Mouse (Mus musculus): ENCODE results near the gene Mau2.
"Not testable (repeated sequence)": the region's sequence is repeated elsewhere in the genome, so short reads cannot be mapped to it uniquely, and the experiment has no call there.

The Mau2 gene
- long read RNA-seq, experiment 1, full-length matches to known transcripts, result 9 of 26 reads
- long read RNA-seq, experiment 1, partial matches to known transcripts, result 3 of 26 reads
- long read RNA-seq, experiment 1, other reads (novel, unspliced or antisense), result 14 of 26 reads
- long read RNA-seq, experiment 2, full-length matches to known transcripts, result 8 of 33 reads
- long read RNA-seq, experiment 2, partial matches to known transcripts, result 7 of 33 reads
- long read RNA-seq, experiment 2, other reads (novel, unspliced or antisense), result 18 of 33 reads

DNA sequence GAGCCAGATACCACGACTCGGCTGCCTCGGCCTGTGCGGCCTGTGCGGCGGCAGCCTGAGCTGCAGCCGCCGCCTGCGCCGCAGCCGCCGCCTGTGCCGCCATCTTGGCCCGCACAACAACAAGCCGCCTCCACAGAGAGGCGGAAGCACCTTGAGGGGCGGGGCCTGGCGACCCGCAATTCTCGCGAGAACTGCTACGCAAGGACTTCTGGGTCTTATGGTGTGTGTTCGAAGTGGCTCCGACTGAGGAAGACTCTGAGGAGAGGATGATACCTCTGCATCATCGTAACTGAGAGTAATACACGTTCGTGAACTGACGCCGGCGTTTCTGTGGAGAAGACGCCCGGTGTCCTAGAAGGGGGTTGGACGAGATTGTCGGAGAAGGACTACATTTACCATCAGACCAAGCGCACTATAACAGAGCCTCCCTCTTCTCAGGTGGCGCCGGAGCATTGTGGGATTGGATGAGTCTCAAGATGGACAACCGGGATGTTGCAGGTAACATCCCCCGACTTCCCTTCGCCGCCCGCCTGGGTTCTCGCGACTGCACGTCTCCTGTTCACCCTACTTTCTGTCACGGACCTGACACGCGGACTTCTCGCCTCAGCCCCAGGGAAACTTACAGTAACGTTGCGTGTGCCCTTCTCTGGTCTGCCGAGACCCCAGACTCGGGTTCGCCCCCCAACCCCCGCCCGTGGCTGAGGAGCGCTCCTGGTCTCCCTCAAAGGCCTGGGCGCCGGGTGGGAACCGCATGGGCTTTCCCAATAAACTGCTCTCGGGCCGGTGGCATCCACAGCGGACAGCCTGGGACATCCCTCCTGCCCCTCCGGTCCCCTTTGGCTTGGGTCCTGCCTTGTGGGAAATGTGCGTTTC lies at the start of gene Mau2, which contains the start of gene Sugp1:
TSS of gene Mau2 (minus strand) at position 152 of the 873 bp plus-strand sequence.
TSS of gene Sugp1 (plus strand) at position 231 of the 873 bp plus-strand sequence.
- intact Hi-C loops (cut with DNase I), result no loop called here

DNA sequence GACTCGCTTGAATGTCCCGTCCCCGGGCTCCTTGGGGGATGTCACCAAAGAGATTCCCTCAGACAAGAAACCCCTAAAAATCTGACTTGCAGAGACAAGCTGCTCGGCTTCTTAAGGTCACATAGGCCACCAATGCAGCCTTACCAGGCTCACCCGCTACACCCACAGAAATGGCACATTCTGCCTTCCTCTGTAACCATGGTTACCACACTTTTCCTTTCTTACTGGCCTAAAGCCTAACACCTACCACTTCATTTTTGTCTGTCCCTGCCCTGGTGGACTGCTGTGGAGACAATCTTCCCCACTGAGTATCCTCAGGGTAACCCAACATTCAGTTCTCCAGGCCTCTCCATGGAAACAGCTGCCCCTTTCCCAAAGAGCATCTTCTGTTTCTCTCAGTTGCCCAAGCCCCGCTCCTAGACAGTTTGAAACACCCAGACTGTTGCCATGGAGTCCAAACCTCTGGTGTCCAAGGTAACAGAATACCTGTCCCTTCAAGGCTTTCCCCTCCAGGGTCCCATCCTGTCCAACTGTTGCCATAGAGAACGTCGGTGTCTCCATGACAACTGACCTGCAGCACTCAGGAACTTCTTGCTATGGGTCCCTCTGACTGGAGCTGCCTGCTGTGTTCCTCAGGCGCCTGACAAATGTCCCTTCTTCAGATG lies 46.9 kb upstream of the Mau2 start:
- intact Hi-C loops (cut with DNase I), result no loop called here

DNA sequence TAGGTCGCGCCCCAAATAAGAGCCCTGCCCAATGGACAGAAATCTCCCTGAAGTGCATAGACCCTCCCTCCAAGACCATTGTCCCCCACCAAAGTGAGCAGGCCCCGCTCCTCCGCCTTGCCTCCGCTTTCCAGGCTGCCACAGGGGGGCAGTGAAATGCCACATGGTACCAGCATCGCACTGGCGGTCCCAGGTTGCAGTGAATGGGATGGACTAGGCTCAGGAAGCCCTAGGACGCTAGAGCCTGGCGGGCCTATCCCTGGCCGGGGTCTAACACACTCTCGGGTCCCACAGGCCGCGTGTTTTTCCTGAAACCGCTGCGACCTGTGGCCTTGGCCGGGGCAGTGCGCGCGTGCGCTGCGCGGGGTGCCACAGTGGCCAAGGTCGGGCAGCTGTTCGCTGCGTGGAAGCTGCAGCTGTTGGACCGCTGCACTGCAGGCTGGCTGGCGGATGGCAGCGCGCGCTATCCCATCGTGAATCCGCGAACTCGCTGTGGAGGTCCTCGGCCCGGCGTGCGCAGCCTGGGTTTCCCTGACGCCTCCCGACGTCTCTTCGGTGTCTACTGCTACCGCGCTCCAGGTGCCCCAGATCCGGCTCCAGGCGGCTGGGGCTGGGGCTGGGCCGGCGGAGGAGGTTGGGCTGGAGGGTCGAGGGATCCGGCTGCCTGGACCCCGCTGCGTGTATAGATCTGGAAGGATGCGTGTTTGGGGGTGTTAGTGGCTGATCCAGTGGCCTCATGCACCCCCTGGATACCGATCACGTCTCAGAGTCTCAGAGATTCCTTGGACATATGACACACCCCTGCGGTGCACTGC lies 45.5 kb upstream of the Mau2 start:
- intact Hi-C loops (cut with DNase I), result no loop called here

DNA sequence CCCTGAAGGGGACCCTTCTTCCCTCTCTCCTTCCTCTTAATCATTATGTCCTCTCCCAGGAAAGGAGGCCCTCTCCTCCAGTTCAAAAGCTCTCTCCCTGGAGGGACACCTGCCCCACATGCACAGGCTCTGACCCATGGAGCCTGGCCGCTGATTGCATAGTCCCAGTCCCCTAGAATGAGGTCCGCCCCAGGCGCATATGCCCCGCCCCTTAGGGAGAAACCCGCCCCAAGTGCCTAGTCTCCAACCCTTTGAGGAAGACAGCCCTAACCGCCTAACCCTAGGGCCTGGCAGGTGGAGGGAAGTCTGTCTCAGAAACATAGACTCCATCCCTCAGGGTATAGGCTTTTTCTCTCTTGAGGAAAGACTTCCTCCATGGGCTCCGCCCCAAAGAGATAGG lies 44.7 kb upstream of the Mau2 start:
- intact Hi-C loops (cut with DNase I), result no loop called here

DNA sequence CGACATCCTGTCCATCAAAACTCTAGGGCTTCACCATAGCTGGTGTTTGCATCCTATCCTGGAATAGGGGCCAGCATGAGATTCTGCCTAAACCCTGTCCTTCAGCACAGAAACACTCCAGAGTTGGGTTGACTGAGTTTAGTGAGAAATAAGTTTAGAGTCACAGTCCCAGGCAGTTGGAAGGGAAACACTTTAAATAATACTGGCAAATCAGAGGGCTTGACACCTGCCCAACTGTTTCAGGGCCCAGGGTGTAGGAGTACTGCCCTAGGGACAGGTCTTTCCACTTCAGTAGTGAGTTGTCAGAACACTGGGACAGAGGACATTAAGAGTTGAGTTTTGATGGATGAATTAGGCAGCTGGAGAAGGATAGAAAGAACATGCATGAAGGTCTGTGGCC lies 43.6 kb upstream of the Mau2 start:
- intact Hi-C loops (cut with DNase I), result no loop called here

DNA sequence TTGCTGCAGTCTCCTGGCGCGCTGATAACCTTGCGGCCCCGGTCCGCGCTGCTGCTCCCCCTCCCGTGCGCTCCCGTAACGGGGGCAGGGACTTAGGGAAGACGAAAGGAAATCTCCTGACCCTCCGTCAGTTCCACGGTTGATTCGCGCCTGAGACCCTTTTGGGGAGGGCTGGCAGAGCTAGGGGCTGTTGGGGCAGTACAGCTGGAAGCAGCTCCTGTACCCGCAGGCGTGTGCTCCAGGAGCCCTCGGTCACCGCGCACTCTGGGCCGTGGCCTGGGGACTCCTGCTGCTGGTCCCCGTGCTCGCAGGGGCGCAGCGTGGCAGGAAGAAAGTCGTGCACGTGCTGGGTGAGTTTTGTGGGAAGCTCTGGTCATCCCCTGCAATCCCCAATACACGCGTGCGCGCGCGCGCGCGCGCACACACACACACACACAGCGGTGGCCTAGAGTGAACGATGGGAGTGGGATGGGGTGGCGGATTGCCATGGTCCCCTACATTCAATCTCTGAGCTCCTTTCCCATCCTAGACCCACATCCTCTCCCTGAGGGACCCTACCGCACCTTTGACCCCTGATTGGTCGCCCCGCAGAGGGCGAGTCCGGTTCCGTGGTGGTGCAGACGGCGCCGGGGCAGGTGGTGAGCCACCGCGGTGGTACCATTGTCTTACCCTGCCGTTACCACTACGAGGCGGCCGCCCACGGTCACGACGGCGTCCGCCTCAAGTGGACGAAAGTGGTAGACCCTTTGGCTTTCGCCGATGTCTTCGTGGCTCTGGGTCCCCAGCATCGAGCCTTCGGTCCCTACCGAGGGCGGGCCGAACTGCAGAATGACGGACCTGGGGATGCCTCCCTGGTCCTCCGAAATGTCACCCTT lies 41.9 kb upstream of the Mau2 start:
- intact Hi-C loops (cut with DNase I), result no loop called here

DNA sequence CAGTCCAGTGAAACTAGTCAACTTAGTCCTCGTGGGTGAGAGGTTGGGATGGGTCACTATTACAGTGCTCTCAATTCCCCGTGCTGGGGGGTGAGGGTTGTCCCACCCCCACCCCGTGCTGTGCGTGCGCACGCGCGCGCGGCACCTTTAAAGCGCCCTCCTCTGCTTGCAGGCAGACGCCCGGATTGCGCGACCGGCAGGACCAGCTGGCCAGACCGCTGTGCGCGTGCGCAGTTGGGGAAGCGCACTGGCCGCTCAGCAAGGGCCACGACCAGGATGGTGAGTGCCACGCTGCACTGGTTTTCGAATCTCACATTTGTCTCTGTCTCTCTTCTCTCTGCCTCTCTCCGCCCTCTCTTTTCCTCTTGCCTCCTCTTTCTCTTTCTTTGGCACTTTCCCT lies 40.8 kb upstream of the Mau2 start, which contains the start of gene Hapln4:
TSS of gene Hapln4 (plus strand) at position 173 of the 400 bp plus-strand sequence.
- intact Hi-C loops (cut with DNase I), result no loop called here

DNA sequence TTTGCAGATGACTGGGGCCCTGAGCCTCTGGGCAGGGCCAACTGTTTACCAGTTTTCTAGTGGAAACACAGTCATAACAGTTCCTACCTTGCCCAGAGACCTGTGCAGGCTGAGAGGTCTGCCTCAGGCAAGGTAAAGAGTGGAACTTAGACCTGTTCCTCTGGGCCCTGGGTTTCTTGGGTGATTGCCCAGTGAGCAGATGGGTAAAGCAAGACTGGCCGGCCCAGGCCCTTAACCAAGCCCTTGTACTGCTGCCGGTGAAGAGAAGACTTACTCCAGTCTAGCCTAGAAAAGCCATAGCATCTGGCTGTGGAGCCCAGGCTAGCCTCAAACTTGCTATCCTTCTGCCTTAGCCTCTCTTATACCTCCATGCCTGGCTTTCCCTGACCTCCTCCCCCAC lies 39.4 kb upstream of the Mau2 start:
- intact Hi-C loops (cut with DNase I), result no loop called here

DNA sequence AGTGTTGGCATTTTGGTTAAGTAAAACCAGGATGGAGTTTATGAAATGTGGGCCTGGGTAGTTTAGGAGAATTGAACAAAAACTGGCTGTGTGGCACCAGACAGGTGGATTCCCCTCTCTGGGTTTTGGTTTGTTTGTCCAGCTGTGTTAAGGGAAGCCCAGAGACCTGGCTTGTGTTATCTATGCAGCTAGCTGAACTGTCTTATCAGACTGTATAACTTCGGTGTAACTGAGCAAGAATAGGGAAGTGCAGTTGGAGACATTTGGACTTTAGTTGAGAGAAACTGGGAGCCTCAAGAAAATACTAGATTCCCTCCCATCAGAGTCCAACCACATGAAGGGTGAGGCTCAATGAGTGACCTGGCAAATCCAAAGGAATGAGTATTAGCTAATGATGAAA lies 31.1 kb upstream of the Mau2 start:
- intact Hi-C loops (cut with DNase I), result no loop called here

DNA sequence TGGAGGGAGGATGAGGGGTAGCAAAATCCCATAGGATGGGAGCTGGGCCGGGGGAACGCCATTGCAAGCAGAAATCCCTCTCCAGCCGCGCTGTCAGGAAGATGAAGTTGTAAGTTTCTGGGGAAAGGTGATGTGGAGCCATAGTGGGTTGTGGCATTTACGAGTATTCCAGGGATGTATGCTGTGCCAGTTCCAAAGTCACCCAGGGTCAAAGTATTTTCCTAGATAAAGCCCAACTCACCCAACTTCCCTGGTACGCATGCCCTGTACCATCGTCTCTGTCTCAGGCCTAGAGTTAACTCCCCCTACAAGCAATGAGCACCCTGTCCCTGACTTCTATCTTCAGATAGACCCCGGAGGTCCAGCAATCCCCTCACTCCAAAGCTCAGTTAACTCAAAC lies 30.6 kb upstream of the Mau2 start:
- intact Hi-C loops (cut with DNase I), result no loop called here

DNA sequence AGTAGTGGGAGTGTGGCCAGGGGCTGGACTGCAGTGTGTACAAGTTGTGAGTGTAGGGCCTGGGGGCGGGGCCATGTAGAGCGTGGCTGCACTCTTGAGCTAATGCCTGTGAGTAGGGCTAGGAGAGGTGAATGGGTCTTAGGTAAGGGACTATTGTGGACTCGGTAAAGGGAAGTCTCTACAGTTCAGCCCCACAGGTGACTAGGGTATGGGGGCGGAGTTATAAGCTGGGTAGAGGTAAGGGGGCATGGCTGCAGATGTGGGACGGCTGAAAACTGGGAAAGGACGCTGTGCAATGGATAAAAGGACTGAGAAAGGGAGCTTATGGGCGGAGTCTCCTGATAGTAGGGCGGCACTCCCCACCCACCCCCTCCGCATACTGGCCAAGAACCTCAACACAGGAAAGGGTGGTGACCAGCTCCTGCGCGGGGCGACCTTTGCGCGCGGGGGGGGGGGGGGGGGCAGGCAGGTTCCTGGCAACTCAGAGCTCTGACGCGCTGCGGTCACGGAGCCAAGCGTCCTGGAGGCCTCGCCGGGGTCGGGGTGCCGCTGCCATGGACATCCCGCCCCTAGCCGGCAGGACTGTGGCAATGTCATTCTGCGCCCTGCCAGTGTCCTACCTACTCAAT lies 30.0 kb upstream of the Mau2 start, which contains the start of gene Tm6sf2:
TSS of gene Tm6sf2 (plus strand) at position 484 of the 629 bp plus-strand sequence.
- intact Hi-C loops (cut with DNase I), result no loop called here

DNA sequence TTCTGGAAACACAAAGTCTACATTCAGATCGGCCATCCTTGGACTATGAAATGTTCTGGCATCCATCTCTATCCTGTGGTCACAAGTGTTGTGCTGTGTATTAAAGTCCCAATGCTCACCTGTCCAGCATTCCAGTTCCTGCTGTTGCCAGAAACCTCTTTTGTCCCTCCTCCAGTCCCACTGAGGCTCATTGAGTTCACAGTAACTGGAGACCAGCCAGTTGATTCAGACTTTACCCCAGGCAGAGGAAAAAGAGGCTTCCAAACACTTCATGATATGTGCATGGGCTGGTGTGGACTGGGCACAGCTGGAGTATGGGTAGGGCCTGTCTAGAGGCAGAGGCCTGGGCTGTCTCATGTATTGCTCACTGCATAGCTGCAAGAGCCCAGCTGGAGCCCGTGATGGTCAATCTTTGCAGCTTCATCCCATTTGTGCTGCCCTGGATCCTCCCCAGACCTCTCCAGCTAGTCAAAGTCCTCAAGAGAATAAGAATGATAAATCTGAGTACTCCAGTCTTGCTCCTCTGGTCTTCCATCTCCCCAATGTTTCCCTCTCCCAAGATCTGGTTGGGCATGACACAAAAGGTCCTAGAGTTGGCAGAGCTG lies 29.4 kb upstream of the Mau2 start:
- intact Hi-C loops (cut with DNase I), result no loop called here

DNA sequence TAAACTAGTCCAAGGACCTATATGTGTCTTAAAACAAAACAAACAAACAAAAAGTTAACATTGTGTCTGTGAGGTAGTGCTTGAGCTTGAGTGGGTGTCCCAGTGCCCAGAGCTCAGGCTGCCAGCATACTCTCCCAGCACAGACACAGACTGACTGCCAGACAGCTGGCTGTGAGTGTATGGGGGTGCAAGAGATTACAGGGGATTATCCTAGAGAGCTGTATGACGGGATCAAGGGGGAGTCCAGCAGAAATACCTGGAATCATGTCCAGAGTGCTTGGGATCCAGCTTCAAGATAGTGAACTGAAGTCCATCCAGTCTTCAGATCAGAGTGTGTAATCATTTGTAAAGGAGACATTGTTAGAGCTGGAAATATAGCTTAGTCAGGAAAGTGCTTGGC lies 15.2 kb upstream of the Mau2 start:
- intact Hi-C loops (cut with DNase I), result no loop called here

DNA sequence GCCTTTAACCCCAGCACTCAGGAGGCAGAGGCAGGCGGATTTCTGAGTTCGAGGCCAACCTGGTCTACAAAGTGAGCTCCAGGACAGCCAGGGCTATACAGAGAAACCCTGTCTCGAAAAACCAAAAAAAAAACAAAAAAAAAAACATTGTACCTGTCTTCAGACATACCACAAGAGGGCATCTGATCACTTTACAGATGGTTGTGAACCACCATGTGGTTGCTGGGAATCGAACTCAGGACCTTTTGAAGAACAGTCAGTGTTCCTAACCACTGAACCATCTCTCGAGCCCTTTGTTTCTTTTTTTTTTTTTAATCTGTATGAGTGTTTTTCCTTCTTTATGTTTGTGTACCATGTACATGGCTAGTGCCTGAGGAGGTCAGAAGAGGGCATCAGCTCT lies 7.9 kb upstream of the Mau2 start:
- intact Hi-C loops (cut with DNase I), result not testable (repeated sequence)

DNA sequence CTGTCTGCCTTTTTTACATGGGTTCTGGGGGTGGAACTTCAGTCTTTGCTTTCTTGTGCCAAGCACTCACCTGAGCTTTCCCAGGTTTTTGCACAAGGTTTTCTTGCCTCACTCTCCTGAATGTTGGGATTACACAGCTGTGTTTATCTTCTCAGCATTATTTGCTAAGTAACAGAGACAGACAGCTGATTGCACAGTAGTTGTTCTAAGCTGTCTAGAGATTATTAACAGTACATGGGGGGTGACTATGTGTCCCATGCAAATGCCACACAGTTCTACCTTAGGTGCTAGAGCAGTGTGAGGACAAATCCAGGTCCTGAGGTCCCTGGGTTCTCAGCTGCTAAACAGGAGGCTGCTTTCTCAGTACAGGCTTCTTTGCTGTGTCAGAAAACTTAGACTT lies 7.1 kb upstream of the Mau2 start:
- intact Hi-C loops (cut with DNase I), result no loop called here

DNA sequence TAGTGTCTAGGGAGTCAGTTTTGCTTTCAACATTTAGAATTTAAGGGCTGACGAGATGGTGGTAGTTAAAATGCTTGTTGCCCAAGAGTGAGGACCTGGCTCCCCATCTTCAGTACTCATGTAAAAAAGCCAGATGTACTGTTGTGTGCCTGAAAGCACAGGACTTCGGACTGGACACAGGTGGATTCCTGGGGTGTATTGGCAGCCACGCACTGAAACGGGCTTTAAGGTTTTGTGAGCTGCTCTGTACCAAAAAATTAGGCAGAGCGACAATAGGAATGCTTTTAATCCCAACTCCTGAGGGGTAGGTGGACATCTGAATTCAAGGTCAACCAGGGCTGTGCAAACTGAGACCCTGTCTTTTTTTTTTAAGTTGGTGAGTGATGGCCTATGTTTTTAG lies 1.5 kb upstream of the Mau2 start:
- intact Hi-C loops (cut with DNase I), result no loop called here

DNA sequence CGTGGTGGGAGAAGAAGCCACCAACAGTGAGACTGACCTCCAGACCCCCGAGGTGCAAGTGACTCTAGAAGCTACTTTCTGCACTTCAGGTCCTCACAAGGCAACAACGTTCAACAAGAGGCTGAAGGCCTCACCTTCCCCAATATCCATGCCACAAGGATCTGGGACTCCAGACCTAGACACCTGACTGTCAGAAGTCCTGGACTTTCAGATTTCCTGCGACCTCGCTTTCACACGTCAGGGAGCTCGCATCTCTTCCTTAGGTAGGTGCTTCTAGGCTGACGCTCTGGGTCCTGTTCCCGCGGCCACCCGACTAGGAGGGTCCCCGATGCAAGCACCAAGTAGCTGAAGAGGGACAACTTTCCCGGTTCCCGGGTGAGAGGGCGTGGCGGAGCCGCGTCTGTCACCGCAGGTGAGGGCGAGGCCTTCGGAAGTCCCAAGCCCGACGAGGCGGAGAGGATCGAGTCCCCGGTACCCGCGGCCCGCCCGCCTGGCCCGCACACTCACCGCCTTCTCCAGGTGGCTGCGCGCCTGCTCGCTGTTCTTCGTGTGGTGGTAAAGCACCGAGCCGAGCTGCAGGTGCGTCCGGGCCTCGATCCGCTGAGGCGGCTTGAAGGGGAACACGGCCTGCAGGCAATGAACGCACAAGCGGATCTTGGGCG lies 518 bp downstream of the Mau2 start:
- intact Hi-C loops (cut with DNase I), result no loop called here

DNA sequence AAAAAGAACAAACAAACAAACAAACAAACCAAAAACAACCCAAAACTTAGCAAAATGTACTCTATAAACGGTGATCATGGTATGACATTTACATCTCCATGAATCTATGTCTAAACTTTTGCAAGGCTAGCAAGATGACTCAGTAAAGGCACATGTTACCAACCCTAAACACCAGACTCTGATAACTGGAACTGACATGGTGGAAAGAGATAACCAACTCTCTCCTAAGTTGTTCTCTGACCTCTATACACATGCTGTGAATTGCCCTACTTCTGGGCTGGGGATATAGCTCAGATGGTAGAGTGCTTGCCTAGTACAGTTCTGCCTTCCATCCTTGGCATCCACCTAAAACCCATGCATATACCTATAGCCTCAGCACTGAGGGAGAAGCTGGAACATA lies 4.5 kb downstream of the Mau2 start:
- intact Hi-C loops (cut with DNase I), result no loop called here

DNA sequence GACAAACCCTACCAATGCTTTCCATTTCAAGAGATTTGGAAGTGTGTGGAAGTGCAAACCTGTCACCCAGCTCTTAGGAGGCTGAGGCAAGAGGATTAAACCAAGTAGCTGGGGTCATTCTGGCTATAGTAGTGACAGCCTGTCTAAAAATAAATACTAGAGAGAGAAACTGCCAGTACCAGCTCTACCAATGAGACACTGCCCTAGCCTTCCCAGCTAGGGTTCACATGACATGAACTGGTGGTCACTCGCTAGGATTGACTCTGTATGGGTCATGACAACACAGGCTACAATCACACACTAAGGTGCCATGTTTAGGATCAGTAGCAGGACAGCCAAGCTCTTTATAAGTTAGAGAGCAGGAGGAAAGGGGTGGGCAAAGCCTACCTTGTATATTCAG lies 12.3 kb downstream of the Mau2 start:
- intact Hi-C loops (cut with DNase I), result no loop called here

Measured in adrenal gland (tissue).